Mouse (Mus musculus): ENCODE results near the gene Ccpg1. TPM values are rescaled to one million over a fixed set of nuclear protein-coding genes. Genes with fewer than 3 reads are reported as not detected.

Gene Ccpg1
- polyA plus RNA-seq, 1 experiment from 2014 or later: 14.6 TPM

DNA sequence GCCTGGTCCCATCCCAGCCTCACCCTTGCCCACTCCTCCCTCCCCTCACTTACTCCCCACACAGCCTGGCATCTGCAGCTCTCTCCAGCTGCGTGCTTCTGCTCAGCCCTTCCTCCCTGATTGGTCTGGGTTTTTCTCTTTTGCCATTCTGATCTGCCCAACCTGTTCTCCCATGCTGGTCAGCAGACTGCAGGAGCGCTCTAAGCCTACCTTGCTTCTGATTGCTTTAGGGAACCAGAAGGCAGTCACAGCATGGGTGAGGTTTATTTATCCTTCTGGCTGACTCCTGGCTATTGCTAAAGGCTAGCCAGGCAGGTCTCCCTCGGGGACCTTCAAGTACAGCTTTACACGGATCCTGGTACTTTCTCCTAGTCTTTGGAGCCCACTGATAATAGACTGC is 46.2 kb downstream of the Ccpg1 start:
- H3K4me3 ChIP-seq (ENCODE audit: low read depth, low read length): no peak overlapping the region
- H3K27me3 ChIP-seq (ENCODE audit: insufficient read depth, low read length): no peaks in the 10 kb centered on the region
- H3K27ac ChIP-seq (ENCODE audit: low read depth): 0 out of 2 replicates have a peak overlapping the region, but pooled peaks have one; percentile 22
- H3K9ac ChIP-seq (replicated peaks): no peak overlapping the region
- no peak for DNase-seq
- H3K9me3 ChIP-seq (ENCODE audit: low read length): no peaks in the 10 kb centered on the region
- H3K36me3 ChIP-seq (replicated peaks; ENCODE audit: insufficient read depth, low read length): peaks cover 27% of the 10 kb centered on the region; the same call in 1 of the 2 replicates
- ATAC-seq: no peak
- WGBS (ENCODE audit: insufficient replicate concordance): 69% methylated on average over 4 of the region's 4 CpGs
- TF ChIP-seq CTCF (IDR thresholded peaks at IDR 0.05; ENCODE audit: low read depth) (no peak), EP300 (IDR thresholded peaks at IDR 0.05; ENCODE audit: low read depth) (no peak)
- no peak overlapping the region for H3K4me2 ChIP-seq (ENCODE audit: low read depth, low read length)
- H3K4me1 ChIP-seq (ENCODE audit: insufficient read depth): no peaks in the 10 kb centered on the region

DNA sequence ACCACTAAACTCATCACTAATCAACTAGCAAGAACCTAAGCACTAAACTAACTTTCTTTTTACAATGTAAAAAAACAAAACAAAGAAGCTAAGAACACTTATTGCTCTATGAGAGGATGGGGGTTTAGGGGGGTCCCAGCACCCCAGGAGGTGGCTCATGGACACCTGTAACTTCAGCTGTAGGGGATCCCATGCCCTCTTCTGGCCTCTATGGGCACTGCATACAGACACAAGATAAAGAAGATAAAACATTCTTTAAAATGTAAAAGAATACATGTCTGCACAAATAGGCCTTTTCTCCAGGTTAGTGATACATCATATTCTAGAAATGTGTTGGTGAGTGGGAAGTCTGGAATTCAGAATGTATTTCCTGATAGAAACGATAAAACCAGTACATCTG is 48.2 kb downstream of the Ccpg1 start:
- 87% methylated on average over 1 of the region's 1 CpGs for WGBS (ENCODE audit: insufficient replicate concordance)
- Histone ChIP-seq H3K27ac (ENCODE audit: low read depth) (no peak overlapping the region), H3K4me2 (ENCODE audit: low read depth, low read length) (no peak overlapping the region), H3K27me3 (ENCODE audit: insufficient read depth, low read length) (no peaks in the 10 kb centered on the region), H3K9me3 (ENCODE audit: low read length) (no peaks in the 10 kb centered on the region), H3K4me3 (ENCODE audit: low read depth, low read length) (no peak overlapping the region), H3K36me3 (replicated peaks; ENCODE audit: insufficient read depth, low read length) (peaks cover 27% of the 10 kb centered on the region; the same call in 1 of the 2 replicates), H3K4me1 (ENCODE audit: insufficient read depth) (no peaks in the 10 kb centered on the region), H3K9ac (replicated peaks) (no peak overlapping the region)
- peak; percentile 35 for TF ChIP-seq CTCF (IDR thresholded peaks at IDR 0.05; ENCODE audit: low read depth)
- no peak for TF ChIP-seq EP300 (IDR thresholded peaks at IDR 0.05; ENCODE audit: low read depth)
- DNase-seq (no peak), ATAC-seq (no peak)

DNA sequence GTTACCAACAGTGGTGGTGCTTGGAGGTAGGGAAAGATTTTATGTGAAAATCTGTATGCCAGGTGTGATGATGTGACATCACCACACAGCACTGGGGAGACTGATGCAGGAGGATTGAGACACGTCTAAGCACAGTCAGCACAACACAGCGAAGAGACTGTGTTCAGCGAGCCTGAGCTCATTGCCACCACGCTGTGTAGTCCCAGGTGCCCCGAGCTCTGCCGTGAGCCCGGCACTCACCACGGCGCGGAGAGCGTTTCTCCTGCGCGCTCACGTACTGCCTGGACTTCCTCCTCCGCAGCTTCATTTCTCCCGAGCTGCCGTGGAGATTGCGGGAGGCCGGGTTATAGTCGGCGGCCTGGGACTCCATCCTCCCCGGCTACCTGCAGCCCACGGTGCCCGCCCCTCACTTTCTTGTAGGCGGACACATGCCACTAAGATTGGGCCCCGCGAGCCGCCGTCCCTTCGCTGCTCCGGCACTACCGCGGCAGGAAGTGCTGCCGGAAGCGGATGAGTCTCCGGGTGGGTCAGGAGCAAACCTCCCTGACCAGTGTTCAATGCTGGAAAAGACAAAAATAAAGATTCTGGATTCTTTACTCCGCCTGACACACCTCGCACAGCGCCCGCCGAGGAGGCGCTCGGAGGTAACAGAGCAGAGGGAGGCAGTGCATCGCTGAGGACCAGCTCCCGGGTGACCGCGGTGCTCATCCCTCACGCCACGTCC is 54.2 kb downstream of the Ccpg1 start:
- DNase-seq: peak; percentile 91

DNA sequence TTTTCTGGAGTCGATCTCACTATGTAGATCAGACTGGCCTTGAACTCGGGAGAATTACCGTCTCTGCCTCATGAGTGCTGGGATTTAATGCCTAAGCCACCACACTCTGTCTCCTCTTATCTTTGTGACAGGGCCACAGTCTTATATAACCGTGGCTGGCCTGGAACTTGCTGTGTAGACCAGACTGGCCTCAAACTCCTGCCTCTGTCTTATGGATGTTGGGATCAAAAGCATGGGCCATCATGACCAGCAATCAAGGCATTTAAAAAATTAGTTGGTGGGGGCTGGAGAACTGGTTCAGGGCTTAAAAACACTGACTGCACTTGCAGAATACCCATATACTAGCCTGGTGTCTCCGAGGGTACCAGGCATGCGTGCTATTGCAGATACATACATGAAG is 54.9 kb downstream of the Ccpg1 start, which contains the start of gene Pigb:
TSS of gene Pigb (minus strand) at position 299 of the 400 bp plus-strand sequence.
- Histone ChIP-seq H3K27ac (ENCODE audit: low read depth) (peak within 1 kb of the TSS; percentile 81), H3K27me3 (ENCODE audit: insufficient read depth, low read length) (no peaks in the 10 kb centered on the region), H3K9ac (replicated peaks) (peak within 1 kb of the TSS; percentile 82), H3K4me3 (ENCODE audit: low read depth, low read length) (peak within 1 kb of the TSS; percentile 79), H3K9me3 (ENCODE audit: low read length) (no peaks in the 10 kb centered on the region), H3K36me3 (replicated peaks; ENCODE audit: insufficient read depth, low read length) (no peaks in the 10 kb centered on the region), H3K4me2 (ENCODE audit: low read depth, low read length) (peak within 1 kb of the TSS; percentile 90), H3K4me1 (ENCODE audit: insufficient read depth) (peaks cover 19% of the 10 kb centered on the region)
- DNase-seq (no peak), ATAC-seq (no peak)
- 26% methylated on average over 6 of the region's 6 CpGs for WGBS (ENCODE audit: insufficient replicate concordance)
- no peak for TF ChIP-seq EP300 (IDR thresholded peaks at IDR 0.05; ENCODE audit: low read depth)
- TF ChIP-seq CTCF (IDR thresholded peaks at IDR 0.05; ENCODE audit: low read depth): no peak

More for the DNA sequence above, 54.2 kb downstream of the Ccpg1 start:
- Histone ChIP-seq H3K36me3 (replicated peaks; ENCODE audit: insufficient read depth, low read length) (no peaks in the 10 kb centered on the region; the same call in 1 of the 2 replicates), H3K9ac (replicated peaks) (peak overlapping the region; percentile 82), H3K9me3 (ENCODE audit: low read length) (no peaks in the 10 kb centered on the region), H3K4me3 (ENCODE audit: low read depth, low read length) (peak overlapping the region; percentile 79), H3K27ac (ENCODE audit: low read depth) (peak overlapping the region; percentile 81), H3K4me1 (ENCODE audit: insufficient read depth) (peaks cover 18% of the 10 kb centered on the region), H3K27me3 (ENCODE audit: insufficient read depth, low read length) (no peaks in the 10 kb centered on the region), H3K4me2 (ENCODE audit: low read depth, low read length) (peak overlapping the region; percentile 90)
- TF ChIP-seq EP300 (IDR thresholded peaks at IDR 0.05; ENCODE audit: low read depth): 0 out of 2 replicates have a peak, but pooled peaks have one; percentile 22
- no peak for TF ChIP-seq CTCF (IDR thresholded peaks at IDR 0.05; ENCODE audit: low read depth)
- ATAC-seq: peak; percentile 90
- WGBS (ENCODE audit: insufficient replicate concordance): under 1% methylated on average over 49 of the region's 49 CpGs

DNA sequence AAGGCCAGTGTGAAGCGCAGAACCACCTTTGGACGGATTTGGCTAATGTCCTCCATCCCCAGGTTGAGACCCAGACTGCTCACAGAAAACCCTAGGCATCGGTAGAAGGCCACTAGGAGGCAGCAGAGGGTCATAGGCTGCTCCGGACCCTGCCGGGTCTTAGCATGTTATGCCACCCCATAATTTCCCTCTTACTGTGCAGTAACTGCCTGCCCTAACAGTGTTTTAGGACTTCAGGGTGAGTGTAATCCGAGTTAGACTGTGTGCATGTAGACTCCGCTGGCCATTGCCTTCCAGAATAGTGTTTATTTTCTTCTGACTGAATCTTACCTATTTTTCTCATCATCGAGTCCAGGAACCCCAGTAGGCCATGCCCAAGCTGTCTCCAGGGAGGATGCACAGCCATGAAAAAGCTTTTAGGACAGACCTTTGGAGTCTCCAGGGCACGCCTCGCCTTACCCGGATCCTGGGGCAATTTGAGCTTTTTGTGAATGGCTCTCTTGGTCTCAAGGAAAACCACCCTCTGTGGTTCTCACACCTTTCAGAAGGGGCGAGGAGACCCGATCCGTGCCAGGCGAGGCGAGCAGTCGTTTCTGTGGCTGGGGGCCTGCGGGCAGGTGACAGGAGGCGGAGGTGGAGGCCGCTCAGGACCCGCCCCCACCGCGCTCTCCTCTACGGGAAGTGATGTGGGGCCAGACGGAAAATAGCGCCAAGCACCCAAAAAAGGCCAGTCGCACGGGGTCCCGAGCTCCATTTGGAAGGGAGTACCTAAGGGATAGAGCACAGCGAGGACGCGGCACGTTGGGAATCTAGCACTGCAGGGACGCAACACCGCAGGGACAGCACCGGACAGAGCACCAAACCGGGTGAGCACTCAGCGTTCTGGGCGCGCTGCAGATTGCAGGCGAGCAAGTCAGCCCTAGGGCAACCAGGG is 59.2 kb downstream of the Ccpg1 start, which contains the start of gene Rab27a:
TSS of gene Rab27a (plus strand) at position 709 of the 934 bp plus-strand sequence.
- H3K9me3 ChIP-seq (ENCODE audit: low read length): no peaks in the 10 kb centered on the region
- no peaks in the 10 kb centered on the region for H3K27me3 ChIP-seq (ENCODE audit: insufficient read depth, low read length)
- ATAC-seq: peak; percentile 69
- peaks cover 12% of the 10 kb centered on the region for H3K4me1 ChIP-seq (ENCODE audit: insufficient read depth)
- WGBS (ENCODE audit: insufficient replicate concordance): 2% methylated on average over 40 of the region's 41 CpGs
- H3K4me2 ChIP-seq (ENCODE audit: low read depth, low read length): peak within 1 kb of the TSS; percentile 81
- peak within 1 kb of the TSS; percentile 62 for H3K4me3 ChIP-seq (ENCODE audit: low read depth, low read length)
- H3K27ac ChIP-seq (ENCODE audit: low read depth): peak within 1 kb of the TSS; percentile 75
- peak; percentile 88 for DNase-seq
- no peaks in the 10 kb centered on the region for H3K36me3 ChIP-seq (replicated peaks; ENCODE audit: insufficient read depth, low read length)
- H3K9ac ChIP-seq (replicated peaks): peak within 1 kb of the TSS; percentile 63
- TF ChIP-seq EP300 (IDR thresholded peaks at IDR 0.05; ENCODE audit: low read depth) (no peak), CTCF (IDR thresholded peaks at IDR 0.05; ENCODE audit: low read depth) (peak; percentile 95)

DNA sequence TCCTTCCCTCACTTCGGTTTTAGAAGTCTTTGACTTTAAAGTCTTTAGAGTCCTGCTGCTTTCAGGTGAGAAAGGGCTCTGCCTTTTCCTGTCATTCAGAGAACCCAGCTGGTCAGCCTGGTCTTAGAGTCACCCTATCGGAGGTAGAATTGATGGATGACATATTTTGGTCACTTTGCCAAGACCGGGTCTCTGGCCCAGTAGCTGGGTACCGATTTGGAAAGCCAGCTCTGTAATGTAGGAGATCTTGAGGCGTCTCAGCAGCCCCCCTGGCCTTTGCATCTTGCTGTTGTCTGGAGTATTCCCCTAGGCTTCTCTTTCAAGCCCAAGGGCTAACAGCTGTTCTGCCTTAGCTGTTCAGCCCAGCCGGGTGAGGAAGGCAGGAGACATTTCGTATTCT is 60.0 kb downstream of the Ccpg1 start:
- DNase-seq (no peak), ATAC-seq (no peak)
- Histone ChIP-seq H3K4me2 (ENCODE audit: low read depth, low read length) (peak overlapping the region; percentile 81), H3K4me1 (ENCODE audit: insufficient read depth) (peaks cover 9% of the 10 kb centered on the region), H3K27ac (ENCODE audit: low read depth) (peak overlapping the region; percentile 75), H3K4me3 (ENCODE audit: low read depth, low read length) (peak overlapping the region; percentile 62), H3K9ac (replicated peaks) (peak overlapping the region; percentile 63), H3K9me3 (ENCODE audit: low read length) (no peaks in the 10 kb centered on the region), H3K27me3 (ENCODE audit: insufficient read depth, low read length) (no peaks in the 10 kb centered on the region), H3K36me3 (replicated peaks; ENCODE audit: insufficient read depth, low read length) (no peaks in the 10 kb centered on the region)
- no peak for TF ChIP-seq EP300 (IDR thresholded peaks at IDR 0.05; ENCODE audit: low read depth)
- TF ChIP-seq CTCF (IDR thresholded peaks at IDR 0.05; ENCODE audit: low read depth): no peak
- WGBS (ENCODE audit: insufficient replicate concordance): 8% methylated on average over 7 of the region's 7 CpGs
